Mouse (Mus musculus) heart, embryonic 11.5 days (tissue): ENCODE measurements around the gene Kdelr1. TPM values are rescaled to one million over a fixed set of nuclear protein-coding genes. Genes with fewer than 3 reads are reported as not detected.

Experiments used
- ATAC-seq: fragments of 200-750 bp; cut with Nextera tagmentation; replicated peaks from 2 replicates; pipeline ENCODE4 v1.8.0; 2017; ENCODE audit warnings: moderate library complexity; ENCODE audit not compliant: insufficient number of reproducible peaks, low FRiP score, low TSS enrichment
- H3K27ac ChIP-seq: fragments of 300-500 bp; sonication (generic); 2 replicates; pipeline ENCODE4 v1.5.1; 2014; ENCODE audit warnings: mild to moderate bottlenecking, low read depth, low read length
- H3K27me3 ChIP-seq: fragments of 300-500 bp; sonication (generic); 2 replicates; pipeline ENCODE4 v1.6.1; 2014; ENCODE audit warnings: mild to moderate bottlenecking, low read length, mixed read lengths; ENCODE audit not compliant: control insufficient read depth, insufficient read depth
- H3K36me3 ChIP-seq: fragments of 300-500 bp; sonication (generic); 2 replicates; pipeline ENCODE4 v1.6.1; 2014; ENCODE audit warnings: mild to moderate bottlenecking, low read length, moderate library complexity, mixed read lengths; ENCODE audit not compliant: control insufficient read depth, insufficient read depth
- H3K4me1 ChIP-seq: fragments of 300-500 bp; sonication (generic); 2 replicates; pipeline ENCODE4 v1.6.1; 2014; ENCODE audit warnings: low read length; ENCODE audit not compliant: control insufficient read depth, insufficient read depth
- H3K4me2 ChIP-seq: fragments of 300-500 bp; sonication (generic); 2 replicates; pipeline ENCODE4 v1.6.1; 2014; ENCODE audit warnings: mild to moderate bottlenecking, moderate library complexity
- H3K4me3 ChIP-seq: fragments of 300-500 bp; sonication (generic); 2 replicates; pipeline ENCODE4 v1.5.1; 2014; ENCODE audit warnings: low read depth, low read length
- H3K9ac ChIP-seq: fragments of 300-500 bp; sonication (generic); 2 replicates; pipeline ENCODE4 v1.6.1; 2014; ENCODE audit warnings: mild to moderate bottlenecking, low read depth, low read length, moderate library complexity
- H3K9me3 ChIP-seq: fragments of 300-500 bp; sonication (generic); replicated peaks from 2 replicates; pipeline ENCODE4 v1.6.1; 2016; ENCODE audit warnings: low read length; ENCODE audit not compliant: control insufficient read depth
- WGBS: fragments of 180-500 bp; shearing (Covaris S2); extraction: QIAGEN DNeasy Blood & Tissue Kit; methylation state at CpG from one replicate; pipeline ENCODE4 v1.1.7; 2014; ENCODE audit not compliant: insufficient replicate concordance; 5-methylcytosine and 5-hydroxymethylcytosine counted together
- polyA plus RNA-seq: library from polyadenylated mRNA; unstranded; fragments of >200 nt; fragmentation: Nextera tagmentation; extraction: Ambion mirVana; gene quantifications from 2 replicates; pipeline ENCODE4 v1.2.1, GENCODE M21; 2014

Kdelr1 gene
- polyA plus RNA-seq, 1 experiment from 2014 or later = 115 TPM

DNA sequence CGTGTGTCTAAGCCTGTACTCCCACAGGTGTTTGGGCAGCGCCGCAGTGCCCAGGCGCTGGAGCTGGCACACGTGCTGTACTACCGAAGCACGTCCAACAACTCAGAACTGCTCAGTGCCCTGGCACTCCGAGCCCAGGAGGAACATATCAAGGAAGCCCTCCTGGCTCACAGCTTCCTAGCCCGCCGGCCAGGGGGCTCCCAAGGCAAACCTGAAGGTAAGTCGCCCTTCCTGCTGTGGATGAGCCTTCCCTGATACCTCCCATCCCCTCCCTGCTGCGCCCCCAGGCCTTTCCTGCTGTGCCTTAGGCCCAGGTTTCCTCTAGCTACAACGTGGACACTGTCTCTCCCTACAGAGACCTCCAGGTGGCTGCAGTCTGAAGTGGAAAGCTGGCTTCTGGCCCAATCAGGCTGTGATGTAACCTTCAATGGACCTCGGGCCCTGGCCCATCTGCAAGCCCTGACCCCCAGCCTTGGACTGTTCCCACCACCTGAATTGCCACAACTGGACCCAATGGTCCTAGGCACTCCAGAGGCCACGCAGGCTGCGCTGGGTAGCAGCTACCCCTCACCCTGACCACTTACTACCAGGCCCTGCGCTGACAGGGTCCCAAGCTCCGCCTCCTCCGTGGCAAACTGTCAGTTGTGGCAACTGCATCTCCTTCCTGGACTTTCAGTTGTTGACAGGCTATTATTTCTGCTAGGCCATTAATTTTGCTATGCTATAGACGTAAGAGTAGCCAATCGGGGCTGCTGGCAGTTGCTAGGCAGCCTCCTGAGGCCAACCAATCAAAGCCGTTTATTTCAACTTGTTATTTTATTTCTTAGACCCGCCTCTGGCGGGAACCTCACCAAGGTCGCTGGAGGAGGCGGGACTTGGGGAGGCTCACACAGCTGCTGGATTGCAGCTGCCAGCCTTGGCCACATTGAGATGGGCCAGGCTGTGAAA, 43.8 kb downstream of the Kdelr1 start:
- H3K27me3 ChIP-seq = peaks cover 8% of the 10 kb centered on the region
- H3K4me1 ChIP-seq = peaks cover 21% of the 10 kb centered on the region
- 0 out of 2 replicates have a peak overlapping the region, but pooled peaks have one; percentile 6 for H3K27ac ChIP-seq
- no peaks in the 10 kb centered on the region for H3K36me3 ChIP-seq
- WGBS = 36% methylated on average over 26 of the region's 26 CpGs
- H3K4me2 ChIP-seq = peak overlapping the region; percentile 59
- H3K9ac ChIP-seq = peak overlapping the region; percentile 48; the same call in 1 of the 2 replicates
- H3K9me3 ChIP-seq = no peaks in the 10 kb centered on the region
- peak overlapping the region; percentile 4; the same call in 1 of the 2 replicates for H3K4me3 ChIP-seq
- peak; percentile 33 for ATAC-seq

DNA sequence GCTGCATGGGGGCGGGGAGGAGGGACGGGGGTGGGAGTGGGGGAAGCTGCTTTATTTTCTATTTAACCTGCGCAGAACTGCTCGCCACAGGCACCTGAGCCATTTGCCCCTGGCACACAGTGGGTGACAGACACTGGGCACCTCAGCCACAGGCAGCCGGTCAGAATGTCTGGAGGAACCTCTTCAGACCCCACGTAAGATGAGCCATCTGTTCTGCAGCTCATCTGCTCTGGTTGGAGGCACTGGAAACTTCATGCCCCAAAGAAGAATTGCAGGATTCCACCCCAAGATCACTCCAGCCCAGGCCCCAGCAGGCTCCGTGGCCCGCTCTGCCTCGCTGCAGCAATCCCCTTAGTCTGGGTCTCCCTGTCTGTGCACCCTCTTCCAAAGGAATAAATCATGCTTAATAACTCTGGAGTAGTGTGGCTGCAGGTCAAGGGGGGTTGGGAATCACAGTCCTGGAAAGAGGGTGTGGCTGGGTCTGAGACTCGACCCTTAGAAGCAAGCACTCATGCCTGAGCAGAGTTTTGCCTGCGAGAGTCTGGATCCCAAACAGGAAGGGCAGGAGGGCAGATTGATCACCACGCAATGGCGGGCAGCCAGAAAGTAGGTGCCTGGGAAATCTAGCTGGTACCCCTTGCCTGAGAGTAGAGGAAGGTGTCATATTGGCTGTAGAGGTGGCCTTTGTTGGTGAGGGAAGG, 44.6 kb downstream of the Kdelr1 start:
- no peak overlapping the region for H3K4me3 ChIP-seq
- peaks cover 8% of the 10 kb centered on the region for H3K27me3 ChIP-seq
- H3K36me3 ChIP-seq = no peaks in the 10 kb centered on the region
- H3K4me2 ChIP-seq = peak overlapping the region; percentile 59
- 31% methylated on average over 13 of the region's 13 CpGs for WGBS
- no peak overlapping the region for H3K9ac ChIP-seq
- peaks cover 21% of the 10 kb centered on the region for H3K4me1 ChIP-seq
- no peak; the same call in 1 of the 2 replicates for ATAC-seq
- peak overlapping the region; percentile 62 for H3K27ac ChIP-seq
- H3K9me3 ChIP-seq = no peaks in the 10 kb centered on the region

DNA sequence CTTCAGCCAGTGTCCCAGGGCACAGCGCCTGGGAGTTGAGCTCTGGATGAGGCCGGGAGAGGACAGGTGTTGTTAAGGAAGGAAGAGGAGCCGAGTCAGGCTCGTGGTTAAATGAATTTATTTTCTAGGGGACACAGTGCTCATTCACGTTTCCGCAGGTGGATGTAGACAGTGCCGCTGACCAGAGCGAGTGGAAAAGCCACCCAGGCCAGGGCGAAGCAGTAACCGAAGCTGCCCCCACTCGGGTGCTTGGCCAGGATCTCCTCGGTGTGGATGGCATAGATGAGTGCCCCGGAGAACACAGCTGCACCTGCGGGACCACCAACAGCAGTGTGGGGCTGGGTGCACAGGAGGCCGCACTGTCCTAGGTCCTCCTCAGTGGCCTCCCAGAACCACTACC, 45.4 kb downstream of the Kdelr1 start:
- peaks cover 8% of the 10 kb centered on the region for H3K27me3 ChIP-seq
- no peak for ATAC-seq
- H3K4me3 ChIP-seq = no peak overlapping the region
- 80% methylated on average over 15 of the region's 15 CpGs for WGBS
- peaks cover 29% of the 10 kb centered on the region for H3K4me1 ChIP-seq
- no peaks in the 10 kb centered on the region for H3K9me3 ChIP-seq
- no peak overlapping the region for H3K4me2 ChIP-seq
- H3K27ac ChIP-seq = no peak overlapping the region
- H3K36me3 ChIP-seq = no peaks in the 10 kb centered on the region
- H3K9ac ChIP-seq = no peak overlapping the region

DNA sequence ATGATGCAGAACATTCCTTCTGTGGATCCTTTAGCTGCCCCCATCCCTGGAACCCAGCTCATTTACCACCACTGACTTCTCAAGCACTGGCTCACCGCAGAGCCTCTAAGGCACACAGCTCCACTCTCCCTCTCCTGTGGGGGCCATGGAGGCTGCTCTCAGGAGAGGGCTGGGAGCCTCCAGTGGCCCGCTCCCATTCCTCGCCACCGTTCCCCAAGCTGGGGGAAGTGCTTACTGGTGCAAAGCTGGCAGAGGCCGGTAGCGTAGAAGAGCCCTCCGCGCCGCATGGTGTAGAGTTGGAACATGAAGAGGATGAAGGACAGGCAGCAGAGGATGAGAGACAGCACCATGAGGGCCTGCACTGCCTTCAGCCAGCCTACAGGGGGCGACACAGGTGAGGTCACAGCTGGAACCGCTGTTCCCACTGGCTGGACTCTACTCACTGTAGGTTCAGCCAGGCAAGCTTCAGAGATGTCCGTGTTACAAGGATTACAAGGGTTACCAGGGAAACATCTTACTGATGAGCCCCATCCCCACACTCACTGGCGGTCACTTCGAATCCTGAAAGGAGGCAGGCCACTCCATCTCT, 46.6 kb downstream of the Kdelr1 start:
- Histone ChIP-seq H3K4me2 (no peak overlapping the region; the same call in 1 of the 2 replicates), H3K36me3 (no peaks in the 10 kb centered on the region), H3K4me3 (no peak overlapping the region), H3K9me3 (no peaks in the 10 kb centered on the region), H3K27me3 (peaks cover 8% of the 10 kb centered on the region), H3K4me1 (peaks cover 29% of the 10 kb centered on the region), H3K27ac (no peak overlapping the region), H3K9ac (no peak overlapping the region; the same call in 1 of the 2 replicates)
- 61% methylated on average over 14 of the region's 14 CpGs for WGBS
- ATAC-seq = no peak

DNA sequence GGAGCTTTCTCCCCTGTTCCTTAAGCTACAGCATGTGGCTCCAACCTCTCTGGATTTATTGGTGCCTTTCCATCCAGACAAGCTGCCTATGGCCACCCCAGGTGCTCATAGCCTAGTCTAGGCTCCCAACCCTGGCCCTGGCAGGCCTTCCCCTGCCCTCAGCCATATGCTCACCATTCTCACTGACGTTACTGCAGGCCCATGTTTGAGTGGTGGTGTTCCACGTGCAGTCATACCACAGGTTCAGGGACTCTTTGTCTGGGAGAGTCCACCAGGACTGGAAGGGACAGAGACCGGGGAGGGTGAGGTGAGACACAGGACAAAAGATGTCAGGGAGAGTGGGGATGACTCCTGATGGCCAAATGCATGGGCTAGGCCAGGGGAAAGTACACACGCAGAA, 47.2 kb downstream of the Kdelr1 start:
- Histone ChIP-seq H3K36me3 (no peaks in the 10 kb centered on the region), H3K27ac (no peak overlapping the region), H3K27me3 (peaks cover 8% of the 10 kb centered on the region), H3K9ac (peak overlapping the region; percentile 62), H3K4me3 (peak overlapping the region; percentile 38; the same call in 1 of the 2 replicates), H3K4me1 (peaks cover 29% of the 10 kb centered on the region), H3K4me2 (peak overlapping the region; percentile 62), H3K9me3 (no peaks in the 10 kb centered on the region)
- WGBS = 81% methylated on average over 4 of the region's 4 CpGs
- ATAC-seq = no peak

DNA sequence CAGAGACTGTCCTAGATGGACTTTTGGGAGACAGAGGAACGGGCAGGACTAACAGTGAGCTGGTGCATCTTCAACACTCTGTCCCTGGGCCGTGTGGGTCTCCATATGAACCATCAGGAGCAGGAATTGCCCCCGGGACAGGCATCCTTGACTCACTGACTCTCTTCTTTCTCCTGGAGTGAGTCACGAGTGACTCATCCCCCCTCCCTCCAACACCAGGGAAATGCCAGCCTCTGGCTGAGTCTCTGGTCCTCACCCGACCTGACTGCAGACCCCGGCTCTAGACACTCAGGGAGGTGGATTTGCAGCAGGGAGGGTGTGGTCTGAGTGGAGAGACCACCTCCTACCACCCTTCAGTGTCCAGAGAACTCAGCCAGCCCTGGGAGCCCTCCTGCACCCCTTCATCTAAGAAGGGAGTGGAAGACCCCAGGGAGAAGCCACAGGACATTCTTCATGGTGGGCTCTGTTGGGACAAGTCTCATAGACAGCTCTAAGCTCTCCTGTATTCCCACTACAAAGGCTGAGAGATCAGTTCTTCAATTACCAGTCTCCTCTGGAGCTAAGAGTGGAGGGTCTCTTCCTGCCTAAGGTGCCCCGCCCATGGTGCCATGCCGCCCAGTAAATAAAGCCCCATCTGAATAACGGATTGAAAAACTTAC, 48.1 kb downstream of the Kdelr1 start:
- Histone ChIP-seq H3K27ac (peak overlapping the region; percentile 57), H3K4me3 (peak overlapping the region; percentile 38), H3K27me3 (peaks cover 8% of the 10 kb centered on the region), H3K4me2 (peak overlapping the region; percentile 62), H3K36me3 (no peaks in the 10 kb centered on the region), H3K4me1 (peaks cover 29% of the 10 kb centered on the region), H3K9ac (peak overlapping the region; percentile 62), H3K9me3 (no peaks in the 10 kb centered on the region)
- WGBS = 22% methylated on average over 9 of the region's 9 CpGs
- no peak for ATAC-seq

DNA sequence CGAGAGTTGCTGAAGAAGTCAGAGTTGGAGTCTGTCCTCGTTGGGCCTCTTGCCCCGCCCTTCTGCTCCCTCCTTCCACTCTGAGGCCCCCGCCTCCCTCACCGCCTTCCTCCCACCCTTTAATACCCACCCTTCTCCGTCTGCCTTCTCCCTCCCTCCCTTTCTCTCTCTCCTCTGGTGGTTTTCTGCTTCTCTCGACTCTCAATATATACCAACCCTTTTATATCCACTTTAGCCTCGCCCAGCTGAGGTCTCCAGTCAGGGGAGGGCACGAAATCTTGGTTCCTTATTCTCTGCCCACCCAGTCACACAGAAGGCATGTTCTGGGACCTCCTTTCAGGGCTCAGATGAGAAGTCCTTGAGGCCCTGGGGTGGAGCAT, 48.7 kb downstream of the Kdelr1 start, which contains the start of gene Emp3:
Gene Emp3 (minus strand): TSS at position 163 of the 380 bp plus-strand sequence.
- H3K9me3 ChIP-seq = no peaks in the 10 kb centered on the region
- peak within 1 kb of the TSS; percentile 38 for H3K4me3 ChIP-seq
- peaks cover 24% of the 10 kb centered on the region for H3K4me1 ChIP-seq
- WGBS = 42% methylated on average over 9 of the region's 9 CpGs
- H3K36me3 ChIP-seq = no peaks in the 10 kb centered on the region; the same call in 1 of the 2 replicates
- H3K9ac ChIP-seq = peak within 1 kb of the TSS; percentile 62
- peak within 1 kb of the TSS; percentile 62 for H3K4me2 ChIP-seq
- peaks cover 8% of the 10 kb centered on the region for H3K27me3 ChIP-seq
- peak within 1 kb of the TSS; percentile 90 for H3K27ac ChIP-seq
- no peak for ATAC-seq
